21 mouse cellular contexts compared by ENCODE assay signal in genomic region chr8:26504319-26505035, GRCm38 (mm10).
DNase-seq lines count a peak whose midpoint lies in the region; ATAC-seq and TF ChIP-seq lines count a peak whose summit lies in the region.
"Had no signal": no experiment of that assay in that cellular context is flagged by ENCODE, and none has a peak within 500 bp of the region (broad histone marks: within the 10 kb centered on the region; RNA-seq: fewer than 3 reads in every experiment).

No protein-coding gene starts in this region.

- no peak overlapping the region for H3K27ac ChIP-seq in midbrain, postnatal 0 days (ENCODE audit: low read depth, low read length)
- no peak overlapping the region for H3K27ac ChIP-seq in midbrain, embryonic 10.5 days (replicated peaks)
- H3K27ac ChIP-seq: gastrocnemius, adult 2 months; kidney, postnatal 0 days; layer of hippocampus, adult 2 months; left cerebral cortex, adult 2 months; macrophage; midbrain, embryonic 15.5 days had no signal

- no peaks in the 10 kb centered on the region for H3K36me3 ChIP-seq in midbrain, postnatal 0 days (ENCODE audit: insufficient read depth, low read length)
- no peaks in the 10 kb centered on the region for H3K36me3 ChIP-seq in midbrain, embryonic 10.5 days
- H3K36me3 ChIP-seq: midbrain, embryonic 15.5 days had no signal

- no peak for ATAC-seq in midbrain, postnatal 0 days (ENCODE audit: low FRiP score)
- ATAC-seq in erythroid progenitor cell, adult 5-6 weeks (replicated peaks; ENCODE audit: low FRiP score, poor library complexity, severe bottlenecking) = no peak
- ATAC-seq in megakaryocyte-erythroid progenitor cell, adult 5-6 weeks (replicated peaks; ENCODE audit: low FRiP score, low TSS enrichment, poor library complexity, severe bottlenecking) = no peak
- ATAC-seq: forebrain, embryonic 16.5 days; midbrain, embryonic 15.5 days had no signal

- H3K4me2 ChIP-seq in midbrain, postnatal 0 days (ENCODE audit: low read depth, low read length, poor library complexity, severe bottlenecking) = no peak overlapping the region
- H3K4me2 ChIP-seq: liver, embryonic 11.5 days; lung, embryonic 14.5 days; midbrain, embryonic 15.5 days had no signal

- 60% methylated on average over 16 of the region's 16 CpGs for WGBS in midbrain, postnatal 0 days
- 88% methylated on average over 16 of the region's 16 CpGs for WGBS in midbrain, embryonic 10.5 days

- DNase-seq in heart, adult 11 months = peak; percentile 80
- DNase-seq in heart, adult 8-10 months (ENCODE audit: low spot score) = no peak
- DNase-seq in midbrain, postnatal 0 days (ENCODE audit: low spot score) = peak; percentile 32
- no peak for DNase-seq in midbrain, embryonic 10.5 days (ENCODE audit: low spot score)
- DNase-seq in neural tube, embryonic 10.5 days (ENCODE audit: extremely low spot score, low spot score) = peak; percentile 60
- no peak for DNase-seq in left cerebral cortex, adult 11 months (ENCODE audit: low spot score)
- DNase-seq: cerebellum, adult 11 months; cerebellum, postnatal 25 days; gastrocnemius, adult 2 months; lung, embryonic 14.5 days; retina, postnatal 1 day; spleen, adult 18-20 months had no signal

- TF ChIP-seq CTCF in midbrain, postnatal 0 days (IDR thresholded peaks at IDR 0.05) = no peak

- no peaks in the 10 kb centered on the region for H3K9me3 ChIP-seq in midbrain, postnatal 0 days (ENCODE audit: low read length)
- H3K9me3 ChIP-seq in midbrain, embryonic 10.5 days (replicated peaks) = no peaks in the 10 kb centered on the region
- H3K9me3 ChIP-seq: midbrain, embryonic 15.5 days had no signal

- H3K4me1 ChIP-seq in midbrain, postnatal 0 days (ENCODE audit: insufficient read depth, low read length) = no peaks in the 10 kb centered on the region
- peaks cover 23% of the 10 kb centered on the region for H3K4me1 ChIP-seq in midbrain, embryonic 10.5 days
- H3K4me1 ChIP-seq: midbrain, embryonic 15.5 days had no signal

- H3K4me3 ChIP-seq in midbrain, postnatal 0 days (ENCODE audit: low read depth, low read length) = no peak overlapping the region
- H3K4me3 ChIP-seq in midbrain, embryonic 10.5 days = no peak overlapping the region
- H3K4me3 ChIP-seq: gastrocnemius, adult 2 months; layer of hippocampus, adult 2 months; left cerebral cortex, adult 2 months; midbrain, embryonic 15.5 days had no signal

- H3K27me3 ChIP-seq in midbrain, postnatal 0 days (ENCODE audit: insufficient read depth, low read length) = no peaks in the 10 kb centered on the region
- H3K27me3 ChIP-seq in midbrain, embryonic 10.5 days (ENCODE audit: low read depth, poor library complexity, severe bottlenecking) = no peaks in the 10 kb centered on the region
- H3K27me3 ChIP-seq: midbrain, embryonic 15.5 days had no signal

- H3K9ac ChIP-seq in midbrain, postnatal 0 days (replicated peaks; ENCODE audit: low read length, poor library complexity, severe bottlenecking) = no peak overlapping the region
- H3K9ac ChIP-seq: lung, embryonic 14.5 days; midbrain, embryonic 15.5 days had no signal

Comparison
In these comparisons a context has a peak if more than half of its experiments do, and no peak if none do; other contexts are left out.
1. DNase-seq: peak in heart, adult 11 months (single experiment), midbrain, postnatal 0 days (single experiment) and neural tube, embryonic 10.5 days (single experiment); none in heart, adult 8-10 months (single experiment), midbrain, embryonic 10.5 days (single experiment) and left cerebral cortex, adult 11 months (single experiment).